Mouse (Mus musculus) liver, embryonic 14.5 days (tissue): ENCODE data around the gene Stard5.

Experiments used
- CTCF ChIP-seq: IDR thresholded peaks from 2 replicates; pipeline ENCODE4 v1.5.1; 2016; ENCODE audit warnings: antibody characterized with exemption, low read depth, control low read depth
- EP300 ChIP-seq: IDR thresholded peaks from 2 replicates; pipeline ENCODE4 v1.6.1; 2016; ENCODE audit warnings: antibody characterized with exemption, low read depth

GRCm38 (mm10) chr7:83624065-83624464, 7.7 kb upstream of the Stard5 start:
- TF ChIP-seq CTCF (no peak), EP300 (no peak)
